Mouse (Mus musculus): ENCODE results near the gene Gm8922.
"Not testable (repeated sequence)": the region's sequence is repeated elsewhere in the genome, so short reads cannot be mapped to it uniquely, and the experiment has no call there.

The Gm8922 gene

GRCm38 (mm10) chr5:11681659-11682058 is at the start of gene Gm8922:
Gene Gm8922, plus strand, starts transcription at chr5:11681959.
- not testable (repeated sequence) for DNase-seq (ENCODE audit: inconsistent ontology term)

All from Muller cell, postnatal 12 days (primary cell).